Mouse (Mus musculus): Measurements from ENCODE around the gene Trpm2. TPM values are rescaled to one million over a fixed set of nuclear protein-coding genes. Genes with fewer than 3 reads are reported as not detected.

Trpm2 gene
- total RNA-seq, 1 experiment from 2014 or later: 2.4 TPM

- peak; percentile 65 for DNase-seq
These were observed 67.3 kb downstream of the Trpm2 start for GRCm38 (mm10) chr10:77902894-77903715.

- DNase-seq: peak; percentile 84
These were observed 68.0 kb downstream of the Trpm2 start, which contains the start of gene Lrrc3 for GRCm38 (mm10) chr10:77902211-77902893. Gene Lrrc3, minus strand, starts transcription at chr10:77902536.

GRCm38 (mm10) chr10:77901871-77902210 is 68.5 kb downstream of the Trpm2 start:
- no peak for DNase-seq

- DNase-seq: no peak
These were observed 69.2 kb downstream of the Trpm2 start for GRCm38 (mm10) chr10:77900903-77901818.

- DNase-seq: no peak
These were observed 70.2 kb downstream of the Trpm2 start for GRCm38 (mm10) chr10:77900126-77900525.

DNA sequence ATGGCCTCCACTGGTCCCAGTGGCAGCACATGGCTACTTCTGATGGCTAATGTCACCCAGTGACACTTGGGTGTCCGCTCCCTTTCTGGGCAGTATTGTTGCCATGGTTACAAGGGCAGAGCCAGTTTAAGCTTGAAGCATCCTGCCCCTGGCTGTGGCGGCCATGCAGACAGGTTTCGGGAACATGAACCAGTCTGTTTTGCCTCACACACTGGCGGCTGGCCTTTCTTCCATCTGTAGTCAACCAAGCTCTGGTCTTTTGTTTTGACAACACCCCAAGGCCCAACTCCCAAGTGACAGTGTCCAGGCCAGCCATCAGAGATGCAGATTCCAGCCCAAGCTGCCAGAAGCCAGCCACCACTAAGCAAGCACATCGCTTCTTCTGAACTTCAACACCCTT is 74.8 kb downstream of the Trpm2 start:
- peak; percentile 27 for DNase-seq

DNA sequence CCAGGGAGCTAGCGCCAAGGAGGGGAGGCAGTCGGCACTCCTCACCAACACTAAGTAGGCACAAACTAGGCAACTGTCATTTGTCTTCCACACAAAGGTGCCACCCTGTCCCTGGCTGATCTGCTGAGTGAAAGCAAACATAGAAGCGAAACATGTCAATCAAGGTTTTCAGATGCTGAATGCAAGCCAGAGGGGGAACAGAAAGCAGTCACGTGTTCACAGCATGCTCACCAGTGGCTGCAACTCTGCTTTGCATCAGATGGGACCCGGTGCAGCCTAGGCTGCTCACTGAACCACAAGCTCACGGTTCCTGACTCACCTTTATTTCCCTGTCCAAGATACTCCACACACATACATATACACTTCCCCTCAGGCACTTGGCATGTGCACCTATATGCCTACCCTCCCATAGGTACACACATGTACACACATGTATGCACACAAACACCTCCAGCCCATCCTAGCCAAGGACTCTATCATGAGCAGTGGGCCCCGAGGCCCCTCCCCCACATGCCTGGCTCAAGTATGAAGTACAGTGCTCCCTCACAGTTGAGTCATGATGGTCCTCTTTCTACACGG is 79.3 kb downstream of the Trpm2 start:
- DNase-seq: no peak

DNA sequence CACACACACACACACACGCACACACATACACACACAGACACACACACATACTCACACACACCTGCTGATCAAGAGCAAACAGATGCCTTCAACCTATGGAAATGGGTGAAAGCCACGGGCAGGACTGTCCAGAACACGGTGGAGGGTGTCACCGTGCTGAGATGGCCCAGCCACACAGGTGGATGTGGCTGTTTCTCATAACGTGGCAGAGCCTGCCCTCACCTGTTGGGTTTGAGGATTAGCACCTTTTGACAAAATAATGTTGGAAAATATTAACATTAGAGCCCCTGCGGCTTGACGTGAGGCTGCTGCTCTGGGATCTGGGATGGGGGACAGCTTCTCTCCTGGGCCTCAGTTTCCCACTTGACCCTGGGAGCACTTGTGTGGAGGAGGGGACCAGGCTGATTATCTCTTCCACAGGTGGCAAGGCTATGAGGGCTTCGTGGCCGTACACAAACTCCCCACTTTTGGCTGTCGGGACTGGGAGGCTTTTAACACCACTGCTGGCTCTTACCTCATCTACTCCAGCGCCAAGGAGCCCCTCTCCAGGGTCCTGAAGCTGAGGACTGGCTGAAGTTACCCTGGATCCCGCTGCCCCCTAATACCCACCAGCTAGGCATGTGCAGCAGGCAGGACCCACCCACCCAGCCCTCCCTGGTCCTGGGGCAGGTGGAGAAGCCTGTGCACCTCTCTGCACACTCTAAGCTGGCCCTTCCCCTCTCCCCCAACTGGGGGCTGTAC is 84.2 kb downstream of the Trpm2 start:
- peak; percentile 27 for DNase-seq

DNA sequence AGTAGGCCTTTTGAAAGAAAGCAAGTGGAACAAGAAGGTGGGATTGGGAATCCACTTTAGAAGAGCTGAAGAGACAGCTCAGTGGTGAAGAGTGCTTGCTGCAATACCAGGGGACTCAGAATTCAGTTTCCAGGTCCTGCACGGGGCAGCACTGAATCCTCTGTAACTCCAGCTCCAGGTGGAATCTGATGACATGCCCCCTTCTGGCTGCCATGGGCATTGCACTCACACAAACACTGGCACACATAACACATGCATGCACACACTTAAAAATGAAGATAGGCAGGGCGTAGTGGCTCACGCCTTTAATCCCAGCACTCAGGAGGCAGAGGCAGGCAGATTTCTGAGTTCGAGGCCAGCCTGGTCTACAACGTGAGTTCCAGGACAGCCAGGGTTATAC is 87.8 kb downstream of the Trpm2 start:
- no peak for DNase-seq

DNA sequence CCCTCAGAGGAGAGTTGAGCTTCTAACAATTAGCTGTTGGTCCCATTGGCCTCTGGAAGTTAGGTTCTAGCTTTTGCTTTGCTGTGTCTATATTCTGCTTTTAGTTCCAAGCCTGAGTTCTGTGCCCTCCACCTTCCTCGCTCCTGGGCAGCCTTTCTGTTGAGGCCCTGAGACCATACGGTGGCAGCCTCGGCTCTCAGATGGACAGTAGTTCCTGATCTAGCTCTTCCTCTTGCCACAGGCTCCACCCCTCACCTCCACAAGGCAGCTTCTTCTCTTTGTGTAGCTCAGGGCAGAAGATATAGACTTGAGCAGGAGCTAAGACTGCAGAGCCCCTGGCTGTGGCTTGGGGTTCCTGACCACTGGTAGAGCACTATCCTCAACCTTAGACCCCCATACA is 90.1 kb downstream of the Trpm2 start:
- DNase-seq: no peak

DNA sequence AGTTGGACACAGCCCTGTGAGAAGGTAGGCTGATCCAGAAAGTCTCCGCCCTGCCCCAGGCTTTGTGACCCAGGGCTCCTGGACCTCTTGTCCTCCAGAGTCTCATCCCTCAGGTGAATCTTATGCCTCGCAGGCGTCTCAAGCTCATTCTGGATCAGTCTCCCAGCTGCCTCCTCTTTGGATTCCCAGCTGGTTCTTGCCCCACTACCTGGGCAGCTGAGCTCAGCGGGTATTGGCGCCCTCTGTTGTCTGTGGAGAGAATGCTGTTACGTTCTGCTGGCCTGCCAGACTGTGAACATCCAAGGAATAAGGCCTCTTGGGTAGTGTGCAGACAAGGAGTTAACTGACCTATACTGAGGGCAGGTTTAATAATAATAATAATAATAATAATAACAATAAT is 91.4 kb downstream of the Trpm2 start:
- peak; percentile 53 for DNase-seq

GRCm38 (mm10) chr10:77869651-77870050 is 100.7 kb downstream of the Trpm2 start:
- no peak for DNase-seq

GRCm38 (mm10) chr10:77867546-77867945 is 102.8 kb downstream of the Trpm2 start:
- DNase-seq: no peak

GRCm38 (mm10) chr10:77864762-77865143 is 105.6 kb downstream of the Trpm2 start:
- no peak for DNase-seq

- peak; percentile 75 for DNase-seq
These were observed 106.1 kb downstream of the Trpm2 start for GRCm38 (mm10) chr10:77864067-77864761.

GRCm38 (mm10) chr10:77861675-77862074 is 108.7 kb downstream of the Trpm2 start, which contains the start of gene Gm3285:
Gene Gm3285, plus strand, starts transcription at chr10:77861975.
- no peak for DNase-seq

Data from adrenal gland, postnatal 14 days (tissue).